ENCODE assay signal across 26 mouse cellular contexts in the genomic region with DNA sequence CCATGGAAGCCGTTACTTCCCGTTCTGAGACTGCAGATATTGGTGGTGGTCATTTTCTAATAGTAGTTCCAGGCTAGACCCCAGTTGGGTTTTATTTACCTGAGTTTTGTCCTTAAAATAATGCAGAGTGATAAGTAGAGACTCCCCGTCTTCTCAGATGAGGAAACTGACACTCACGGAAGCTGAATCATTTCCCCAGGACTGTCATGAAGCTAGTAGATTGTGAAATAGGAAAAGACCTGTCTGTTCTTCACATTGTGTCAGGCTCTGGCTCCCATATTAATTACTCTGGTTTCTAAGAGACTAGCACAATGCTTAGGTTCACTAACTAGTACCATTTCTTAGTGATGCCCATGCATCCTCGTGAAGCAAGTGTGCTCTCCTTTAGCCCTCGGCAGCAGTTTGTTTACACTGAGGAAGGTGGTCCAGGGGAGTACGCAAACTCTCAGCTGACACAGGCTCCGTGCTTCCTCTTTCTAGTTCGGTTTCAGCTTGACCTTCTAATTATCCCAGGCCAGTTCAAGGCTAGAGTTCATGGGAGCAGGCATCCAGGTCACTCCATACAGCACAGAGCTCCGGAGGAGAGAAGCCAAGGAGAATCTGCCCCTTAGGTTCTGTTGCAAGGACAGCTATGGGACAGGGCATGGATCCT.
DNase-seq lines count a peak whose midpoint lies in the region; ATAC-seq and TF ChIP-seq lines count a peak whose summit lies in the region.
"Had no signal": no experiment of that assay in that cellular context is flagged by ENCODE, and none has a peak within 500 bp of the region (broad histone marks: within the 10 kb centered on the region; RNA-seq: fewer than 3 reads in every experiment).

No protein-coding gene starts in this region.

- DNase-seq in liver, adult 2 months (ENCODE audit: extremely low read depth, low read depth, low spot score): peak; percentile 23
- no peak for DNase-seq in kidney, postnatal 10 days
- DNase-seq in adrenal gland, adult 2 months: no peak
- DNase-seq: adrenal gland, postnatal 14 days; cerebellum, adult 18-20 months; kidney, adult 9 months; kidney, postnatal 14 days; layer of hippocampus, postnatal 36 days; lung, embryonic 14.5 days; right cerebral cortex, adult 18-20 months; spleen, adult 18-20 months; thymus, postnatal 25 days had no signal

- WGBS in liver, adult 2 months: 60% methylated on average over 10 of the region's 10 CpGs
- 45% methylated on average over 10 of the region's 10 CpGs for WGBS in liver, embryonic 12.5 days (ENCODE audit: insufficient replicate concordance)
- 44% methylated on average over 10 of the region's 10 CpGs for WGBS in bone marrow, adult 2 months
- 45% methylated on average over 10 of the region's 10 CpGs for WGBS in liver, embryonic 16.5 days (ENCODE audit: insufficient replicate concordance)

- no peak for ATAC-seq in liver, embryonic 12.5 days
- peak; percentile 19; the same call in 1 of the 2 replicates for ATAC-seq in liver, embryonic 16.5 days (ENCODE audit: low read depth)
- ATAC-seq in neutrophil, adult 5-6 weeks (ENCODE audit: extremely low read depth, insufficient number of reproducible peaks, low FRiP score, poor library complexity, severe bottlenecking): peak; percentile 94
- ATAC-seq: forebrain, embryonic 16.5 days; intestine, embryonic 16.5 days; midbrain, embryonic 13.5 days; Patski had no signal

- no peak overlapping the region for H3K4me2 ChIP-seq in liver, embryonic 12.5 days
- no peak overlapping the region for H3K4me2 ChIP-seq in liver, embryonic 16.5 days (ENCODE audit: low read depth, low read length)
- H3K4me2 ChIP-seq: hindbrain, embryonic 12.5 days; limb, embryonic 15.5 days; lung, embryonic 14.5 days; midbrain, embryonic 13.5 days; neural tube, embryonic 15.5 days had no signal

- H3K27me3 ChIP-seq in liver, adult 2 months (ENCODE audit: control insufficient read depth, insufficient read depth, low read length): no peaks in the 10 kb centered on the region
- no peaks in the 10 kb centered on the region for H3K27me3 ChIP-seq in liver, embryonic 12.5 days (replicated peaks)
- no peaks in the 10 kb centered on the region for H3K27me3 ChIP-seq in liver, embryonic 16.5 days (ENCODE audit: control insufficient read depth, insufficient read depth, low read depth, low read length)
- H3K27me3 ChIP-seq: hindbrain, embryonic 12.5 days; limb, embryonic 15.5 days; megakaryocyte, embryonic 14.5 days; midbrain, embryonic 13.5 days; neural tube, embryonic 15.5 days; Patski had no signal

- TF ChIP-seq CTCF in liver, adult 2 months (IDR thresholded peaks at IDR 0.05; ENCODE audit: low read depth, low read length): no peak
- no peak for TF ChIP-seq CTCF in bone marrow, adult 2 months (IDR thresholded peaks at IDR 0.05; ENCODE audit: control insufficient read depth, insufficient read depth, low read length)

- H3K9ac ChIP-seq in liver, adult 2 months (ENCODE audit: low read depth, low read length): no peak overlapping the region
- H3K9ac ChIP-seq in liver, embryonic 12.5 days: no peak overlapping the region
- H3K9ac ChIP-seq in liver, embryonic 16.5 days (ENCODE audit: low read depth, low read length): no peak overlapping the region
- H3K9ac ChIP-seq: hindbrain, embryonic 12.5 days; limb, embryonic 15.5 days; lung, embryonic 14.5 days; midbrain, embryonic 13.5 days; neural tube, embryonic 15.5 days had no signal

- H3K4me1 ChIP-seq in liver, adult 2 months (ENCODE audit: control insufficient read depth, insufficient read depth, low read length): no peaks in the 10 kb centered on the region
- H3K4me1 ChIP-seq in liver, embryonic 12.5 days: no peaks in the 10 kb centered on the region
- peaks cover 4% of the 10 kb centered on the region for H3K4me1 ChIP-seq in bone marrow, adult 2 months (ENCODE audit: control insufficient read depth, insufficient read depth, low read length)
- H3K4me1 ChIP-seq in liver, embryonic 16.5 days (ENCODE audit: control insufficient read depth, low read depth, low read length): no peaks in the 10 kb centered on the region
- H3K4me1 ChIP-seq: hindbrain, embryonic 12.5 days; limb, embryonic 15.5 days; megakaryocyte, embryonic 14.5 days; midbrain, embryonic 13.5 days; neural tube, embryonic 15.5 days had no signal

- no peak for TF ChIP-seq POLR2A in liver, adult 2 months (IDR thresholded peaks at IDR 0.05; ENCODE audit: extremely low read depth, insufficient read depth, low read length)
- no peak for TF ChIP-seq POLR2A in bone marrow, adult 2 months (IDR thresholded peaks at IDR 0.05; ENCODE audit: borderline replicate concordance, control insufficient read depth, low read depth, low read length)

- H3K9me3 ChIP-seq in liver, embryonic 12.5 days (replicated peaks): no peaks in the 10 kb centered on the region
- H3K9me3 ChIP-seq in liver, embryonic 16.5 days (replicated peaks; ENCODE audit: control insufficient read depth, low read length): no peaks in the 10 kb centered on the region
- H3K9me3 ChIP-seq: hindbrain, embryonic 12.5 days; limb, embryonic 10.5 days; limb, embryonic 15.5 days; midbrain, embryonic 13.5 days; neural tube, embryonic 15.5 days had no signal

- H3K4me3 ChIP-seq in liver, adult 2 months (ENCODE audit: insufficient read depth, low read depth, low read length): no peak overlapping the region
- no peak overlapping the region for H3K4me3 ChIP-seq in liver, embryonic 12.5 days
- peak overlapping the region; percentile 35 for H3K4me3 ChIP-seq in bone marrow, adult 2 months (replicated peaks; ENCODE audit: control insufficient read depth, low read depth, low read length)
- no peak overlapping the region for H3K4me3 ChIP-seq in liver, embryonic 16.5 days (ENCODE audit: low read depth, low read length)
- H3K4me3 ChIP-seq: erythroblast, embryonic 14.5 days; hindbrain, embryonic 12.5 days; limb, embryonic 10.5 days; limb, embryonic 15.5 days; megakaryocyte, embryonic 14.5 days; midbrain, embryonic 13.5 days; neural tube, embryonic 15.5 days had no signal

- H3K27ac ChIP-seq in liver, adult 2 months (replicated peaks; ENCODE audit: insufficient read depth, low read depth, low read length): no peak overlapping the region
- H3K27ac ChIP-seq in liver, embryonic 12.5 days: no peak overlapping the region
- H3K27ac ChIP-seq in bone marrow, adult 2 months (ENCODE audit: control insufficient read depth, insufficient read depth, low read depth, low read length, poor library complexity): peak overlapping the region; percentile 77
- no peak overlapping the region for H3K27ac ChIP-seq in liver, embryonic 16.5 days (ENCODE audit: low read length)
- H3K27ac ChIP-seq: hindbrain, embryonic 12.5 days; limb, embryonic 10.5 days; limb, embryonic 15.5 days; midbrain, embryonic 13.5 days; neural tube, embryonic 15.5 days had no signal

- no peaks in the 10 kb centered on the region for H3K36me3 ChIP-seq in liver, adult 2 months (ENCODE audit: control insufficient read depth, insufficient read depth, low read length)
- no peaks in the 10 kb centered on the region for H3K36me3 ChIP-seq in liver, embryonic 12.5 days
- H3K36me3 ChIP-seq in liver, embryonic 16.5 days (ENCODE audit: control insufficient read depth, insufficient read depth): no peaks in the 10 kb centered on the region
- H3K36me3 ChIP-seq: hindbrain, embryonic 12.5 days; limb, embryonic 10.5 days; limb, embryonic 15.5 days; midbrain, embryonic 13.5 days; neural tube, embryonic 15.5 days had no signal

- no peaks in the 10 kb centered on the region for H3K79me2 ChIP-seq in liver, adult 2 months (ENCODE audit: control insufficient read depth, insufficient read depth, low read length)
